Mouse (Mus musculus) thymus, adult 2 months (tissue): Measurements from ENCODE around the gene Isoc2a.

Source experiments
- CTCF ChIP-seq: fragments of 200-500 bp; IDR thresholded peaks from 2 replicates; pipeline ENCODE4 v1.5.1; 2012; ENCODE audit warnings: mild to moderate bottlenecking, control low read depth, low read length, moderate library complexity, borderline replicate concordance; ENCODE audit not compliant: control insufficient read depth, poor library complexity, insufficient read depth; ENCODE audit errors: extremely low read depth
- POLR2A ChIP-seq: fragments of 200-500 bp; IDR thresholded peaks from 2 replicates; pipeline ENCODE4 v1.6.1; 2012; ENCODE audit warnings: mild to moderate bottlenecking, low read length, control low read depth, moderate library complexity; ENCODE audit not compliant: control insufficient read depth, poor library complexity, insufficient read depth; ENCODE audit errors: extremely low read depth

- TF ChIP-seq POLR2A (no peak), CTCF (no peak)
Observed at GRCm38 (mm10) chr7:4942673-4943072, 65.7 kb downstream of the Isoc2a start.
